Mouse (Mus musculus): ENCODE results near the gene Fubp3.

Fubp3 gene

GRCm38 (mm10) chr2:31633531-31633930 is 61.1 kb downstream of the Fubp3 start:
- no peak for DNase-seq

- no peak for DNase-seq
Observed at GRCm38 (mm10) chr2:31635281-31636137, 63.1 kb downstream of the Fubp3 start.

DNA sequence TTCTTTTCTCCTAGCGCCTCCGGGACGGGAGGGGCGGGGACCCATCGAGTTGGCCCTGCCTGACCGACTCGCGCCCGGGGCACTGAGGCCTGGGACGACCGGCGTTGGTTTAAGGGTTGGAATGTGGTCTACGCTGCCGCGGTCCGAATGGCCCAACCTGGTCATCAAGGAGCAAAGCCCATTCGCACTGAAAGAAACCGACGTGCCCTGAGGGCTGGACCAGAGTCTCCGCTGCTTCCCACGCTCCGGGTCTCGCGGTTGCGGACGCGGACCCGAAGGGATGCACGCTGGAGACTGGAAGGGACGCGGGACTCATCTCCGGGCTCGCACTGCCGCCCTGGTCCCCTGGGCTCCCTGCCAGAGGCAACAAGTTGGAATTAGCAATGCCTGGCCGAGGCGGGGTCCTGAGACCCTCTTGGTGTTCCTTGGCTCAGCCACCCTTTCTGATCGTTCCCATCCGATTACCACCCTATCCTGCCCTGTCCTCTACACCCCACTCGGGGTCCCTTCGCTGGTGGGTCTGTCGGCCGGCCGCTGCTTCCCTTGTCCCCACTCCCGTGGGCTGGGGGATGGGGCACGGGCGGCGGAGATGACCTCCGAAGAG is 63.8 kb downstream of the Fubp3 start:
- no peak for DNase-seq

DNA sequence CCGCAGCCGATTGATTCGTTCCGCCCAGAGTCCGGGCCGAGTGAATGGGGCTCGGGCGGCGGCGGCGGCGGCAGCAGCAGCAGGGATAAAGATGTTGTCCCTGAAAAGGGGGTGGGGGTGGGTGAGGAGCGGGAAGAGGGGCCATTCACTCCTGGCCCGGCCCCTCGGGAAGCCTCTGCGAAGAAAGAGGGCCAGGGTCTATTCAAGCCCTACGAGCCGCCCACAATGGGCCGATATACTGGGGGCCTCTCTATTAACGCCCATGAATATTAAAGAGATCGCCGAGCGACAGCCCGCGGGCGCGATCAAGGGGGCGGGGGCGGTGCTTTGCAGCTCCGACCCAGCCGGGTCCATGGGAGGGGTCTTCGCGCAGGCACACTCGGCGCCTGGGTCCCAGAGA is 64.3 kb downstream of the Fubp3 start:
- DNase-seq = no peak

DNA sequence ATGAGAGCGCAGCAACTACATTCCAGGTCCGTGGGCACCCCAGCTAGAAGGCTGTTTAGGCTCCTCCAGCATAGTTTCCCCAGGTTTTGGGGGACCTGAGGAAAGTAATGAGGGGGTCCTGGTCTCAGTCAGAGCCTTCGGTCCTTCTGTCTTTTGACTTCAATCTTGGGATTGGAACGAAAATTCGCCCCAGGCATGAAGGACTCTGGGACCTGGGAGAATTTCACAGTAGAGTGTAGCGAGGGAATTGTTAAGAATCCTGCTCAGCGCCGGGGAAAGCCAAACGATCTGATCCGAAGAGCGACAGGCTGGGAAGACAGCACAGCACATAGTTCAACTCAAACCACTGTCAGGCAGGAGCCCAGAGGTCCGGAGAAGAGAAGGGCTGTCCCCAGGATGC is 64.9 kb downstream of the Fubp3 start:
- no peak for DNase-seq

DNA sequence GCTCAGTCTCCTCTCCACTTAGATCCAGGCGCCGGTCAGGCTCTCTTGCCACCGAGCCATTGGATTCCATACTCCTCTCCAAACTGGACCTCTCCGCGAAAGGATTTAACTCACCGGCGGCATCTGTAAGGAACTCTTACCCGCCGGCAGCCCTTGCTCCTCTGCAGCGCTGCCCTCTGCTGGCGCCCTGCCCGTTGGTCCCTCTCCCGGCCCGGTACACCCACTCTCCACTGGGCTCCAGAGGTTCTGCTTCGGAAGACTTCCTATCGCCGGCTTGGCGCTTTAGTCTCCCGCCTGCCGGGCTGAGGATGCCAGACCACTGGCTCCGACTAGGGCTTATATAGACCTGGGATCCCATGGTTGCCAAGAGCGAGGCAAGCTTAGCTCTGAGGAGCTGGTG is 65.4 kb downstream of the Fubp3 start:
- DNase-seq = peak; percentile 24

DNA sequence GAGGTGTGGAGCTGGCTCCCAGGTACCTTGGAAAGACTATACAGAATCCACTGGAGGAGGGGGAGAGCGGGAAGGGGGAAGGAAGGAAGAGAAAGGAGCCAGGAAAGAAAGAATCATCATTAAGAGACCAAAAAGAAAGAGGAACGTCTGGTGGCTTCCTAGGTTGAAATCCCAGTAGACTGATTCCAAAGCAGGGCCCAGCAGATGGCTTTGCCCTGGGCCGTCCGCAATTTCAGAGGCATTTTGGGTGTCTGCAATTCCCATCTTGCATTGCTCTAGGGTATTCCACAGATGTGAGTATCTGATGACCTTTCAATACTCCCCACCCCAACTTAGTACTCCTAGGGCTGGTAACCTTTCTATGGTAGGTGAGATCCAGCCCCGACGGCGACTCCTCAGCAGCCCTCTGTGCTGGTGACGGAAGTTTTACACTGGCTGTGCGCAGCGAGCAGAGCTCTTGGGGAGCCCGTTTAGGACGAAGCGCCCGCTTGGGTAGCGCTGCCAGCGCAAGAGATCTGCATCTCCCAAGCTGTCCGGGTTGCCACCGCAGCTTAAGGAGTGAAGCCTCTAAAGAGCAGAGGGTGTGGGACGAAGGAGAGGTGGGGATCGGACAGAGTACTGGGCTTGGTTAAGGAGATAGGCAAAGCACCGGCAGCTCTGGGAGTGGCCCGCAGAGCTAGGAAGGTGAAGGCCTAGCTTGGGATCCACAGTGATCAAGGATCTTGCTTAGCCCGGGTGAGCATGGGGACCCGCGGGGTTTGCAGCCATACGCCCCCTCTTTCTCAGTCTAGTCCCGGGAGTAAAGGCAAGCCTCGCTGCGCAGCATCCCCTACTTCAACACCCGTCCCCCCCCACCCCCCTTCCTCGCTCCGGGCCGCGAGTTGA is 66.4 kb downstream of the Fubp3 start:
- no peak for DNase-seq

DNA sequence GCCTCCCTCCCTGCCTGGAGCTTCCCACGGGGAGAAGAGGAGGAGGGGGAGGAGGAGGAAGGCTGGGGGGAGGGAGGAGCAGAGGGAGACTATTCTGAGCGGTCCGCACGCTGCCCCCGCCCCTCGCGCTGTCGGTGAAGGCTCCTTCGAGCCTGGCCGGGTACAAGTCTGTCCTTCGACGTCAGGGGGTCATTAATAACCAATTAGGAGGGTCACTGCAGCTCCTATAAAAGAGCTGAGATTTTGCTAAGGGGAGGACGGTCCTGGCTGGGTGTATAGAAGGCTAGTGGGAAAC is 67.0 kb downstream of the Fubp3 start:
- no peak for DNase-seq

DNA sequence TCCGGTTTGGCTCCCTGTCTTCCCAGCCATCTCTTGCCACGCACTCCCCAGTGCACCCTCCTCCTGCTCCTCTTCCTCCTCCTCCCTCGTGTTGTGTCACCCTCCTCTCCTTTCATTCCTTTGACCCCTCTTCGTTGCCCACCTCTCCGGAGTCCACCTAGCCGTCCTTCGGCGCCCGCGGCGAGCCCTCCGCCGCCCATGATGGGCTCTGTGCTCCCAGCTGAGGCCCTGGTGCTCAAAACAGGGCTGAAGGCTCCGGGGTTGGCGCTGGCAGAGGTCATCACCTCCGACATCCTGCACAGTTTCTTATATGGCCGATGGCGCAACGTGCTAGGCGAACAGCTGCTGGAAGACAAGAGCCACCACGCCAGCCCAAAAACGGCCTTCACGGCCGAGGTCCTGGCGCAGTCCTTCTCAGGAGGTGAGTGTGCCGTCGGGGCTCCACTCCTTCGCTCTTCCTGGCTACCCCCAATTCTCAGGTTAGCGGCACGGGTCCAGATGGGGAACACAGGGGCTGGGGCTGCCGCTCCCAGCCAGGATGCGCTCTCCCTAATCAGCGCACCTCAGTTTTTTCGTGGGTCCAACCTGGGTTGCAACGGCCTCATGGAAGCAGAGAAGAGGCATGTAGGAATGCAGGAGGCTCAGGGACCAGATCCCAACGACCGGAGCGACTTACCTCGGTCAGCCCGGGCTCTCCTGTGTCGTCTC is 67.6 kb downstream of the Fubp3 start, which contains the start of gene Prdm12:
Prdm12 (plus strand) TSS at position 137 of the 708 bp plus-strand sequence.
- no peak for DNase-seq

- no peak for DNase-seq
Observed at GRCm38 (mm10) chr2:31640609-31641507, 68.4 kb downstream of the Fubp3 start.

- no peak for DNase-seq
Observed at GRCm38 (mm10) chr2:31641508-31641830, 69.0 kb downstream of the Fubp3 start.

GRCm38 (mm10) chr2:31641929-31642328 is 69.5 kb downstream of the Fubp3 start:
- DNase-seq = no peak

DNA sequence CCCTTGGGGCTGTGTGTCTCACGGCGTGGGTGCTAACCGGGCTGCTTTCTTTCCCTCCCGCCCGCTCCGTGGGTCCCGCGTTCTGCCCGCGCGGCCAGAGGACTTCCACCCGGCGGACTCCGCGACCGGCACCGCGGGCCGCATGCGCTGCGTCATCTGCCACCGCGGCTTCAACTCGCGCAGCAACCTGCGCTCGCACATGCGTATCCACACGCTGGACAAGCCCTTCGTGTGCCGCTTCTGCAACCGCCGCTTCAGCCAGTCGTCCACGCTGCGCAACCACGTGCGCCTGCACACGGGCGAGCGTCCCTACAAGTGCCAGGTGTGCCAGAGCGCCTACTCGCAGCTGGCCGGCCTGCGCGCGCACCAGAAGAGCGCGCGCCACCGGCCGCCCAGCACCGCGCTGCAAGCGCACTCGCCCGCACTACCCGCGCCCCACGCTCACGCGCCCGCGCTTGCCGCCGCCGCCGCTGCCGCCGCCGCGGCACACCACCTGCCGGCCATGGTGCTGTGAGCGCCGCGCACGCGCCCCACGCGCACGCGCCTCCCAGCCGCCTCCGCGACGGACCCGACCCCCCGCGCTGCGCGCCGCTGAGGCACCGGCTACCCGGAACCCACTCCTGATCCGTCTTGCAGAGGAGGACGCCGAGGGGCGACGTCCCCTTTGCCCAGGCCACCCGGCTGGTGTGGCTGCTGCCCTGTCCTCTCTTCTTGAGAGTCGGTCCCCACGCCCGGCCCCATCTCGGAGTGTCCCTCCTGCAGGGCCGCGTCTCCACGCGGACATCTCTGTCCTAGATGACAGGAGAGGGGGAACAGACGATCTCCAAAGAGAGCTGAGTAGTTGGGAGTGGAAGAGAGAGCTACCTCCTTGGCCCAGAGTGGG is 81.8 kb downstream of the Fubp3 start:
- peak; percentile 84 for DNase-seq

GRCm38 (mm10) chr2:31654854-31655559 is 82.6 kb downstream of the Fubp3 start:
- peak; percentile 64 for DNase-seq

- DNase-seq = no peak
Observed at GRCm38 (mm10) chr2:31656374-31656773, 83.9 kb downstream of the Fubp3 start.

- no peak for DNase-seq
Observed at GRCm38 (mm10) chr2:31662939-31663803, 90.7 kb downstream of the Fubp3 start.

GRCm38 (mm10) chr2:31663804-31664180 is 91.3 kb downstream of the Fubp3 start:
- no peak for DNase-seq
